Mouse (Mus musculus) cerebellum, adult 18-20 months (tissue): ENCODE measurements around the gene Fancg.

Experiments used
- DNase-seq, 2 experiments: peaks; one replicate each; pipeline ENCODE4 v3.0.0; 2021

Fancg gene

DNA sequence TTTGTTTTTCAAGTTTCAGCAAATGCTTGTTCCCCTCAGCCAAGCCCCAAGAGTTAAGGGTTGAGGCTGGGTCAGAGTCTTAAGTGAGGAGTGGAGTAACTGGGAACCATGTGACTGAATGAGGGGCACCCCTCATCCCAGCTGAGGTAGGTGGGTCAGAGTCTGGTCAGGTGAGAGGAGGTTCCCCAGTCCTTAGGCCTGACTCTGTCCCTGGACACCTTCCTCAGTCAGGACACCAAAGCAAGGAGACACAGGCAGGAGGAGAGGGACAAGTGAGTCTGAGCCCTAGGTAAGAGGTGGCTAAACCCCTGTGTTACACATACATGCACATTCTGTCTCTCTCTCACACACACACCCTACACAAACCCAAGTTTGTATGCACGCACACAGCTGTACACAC lies 22.2 kb upstream of the Fancg start:
- no peak for DNase-seq

DNA sequence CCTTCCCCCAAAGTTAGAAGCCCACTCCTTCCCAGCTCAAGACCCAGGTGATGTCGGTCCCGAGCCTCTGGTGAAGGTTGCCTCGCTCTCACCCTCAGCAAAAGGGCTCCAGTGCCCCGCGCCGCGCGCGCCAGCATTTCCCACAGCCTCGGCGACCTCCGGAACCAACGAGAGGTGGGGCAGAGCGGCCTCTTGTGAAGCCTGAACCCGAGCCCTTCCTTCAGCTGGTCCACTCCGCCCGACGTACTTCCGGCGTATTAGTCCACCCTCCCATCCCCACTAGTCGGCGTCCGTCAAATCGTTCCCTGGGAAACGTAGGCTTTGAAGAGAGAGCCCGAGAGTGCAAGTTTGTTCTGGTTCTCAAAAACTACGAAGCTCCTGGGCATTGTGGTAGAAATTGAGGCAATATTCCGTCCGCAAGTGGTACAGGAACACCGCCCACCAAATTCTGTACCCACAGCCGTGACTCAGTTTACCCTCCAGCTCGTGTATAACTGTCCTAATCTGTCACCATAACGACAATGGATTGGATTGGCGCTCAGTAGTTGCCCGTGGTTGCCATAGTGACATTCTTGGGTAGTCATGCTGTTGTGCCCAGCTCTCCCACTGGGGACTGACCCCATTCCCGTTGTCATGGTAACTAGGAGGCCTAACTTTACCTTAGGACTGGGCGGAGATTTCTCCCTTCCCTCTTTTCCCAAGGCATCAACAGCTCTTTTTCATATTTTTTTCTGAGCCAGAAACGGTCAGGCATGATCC lies 21.1 kb upstream of the Fancg start, which contains the start of gene Stoml2:
Gene Stoml2 (minus strand): TSS at position 474 of the 759 bp plus-strand sequence.
- peak; percentile 94 to 96 for DNase-seq

- no peak for DNase-seq
Measured at GRCm38 (mm10) chr4:43030780-43031230, 20.5 kb upstream of the Fancg start.

DNA sequence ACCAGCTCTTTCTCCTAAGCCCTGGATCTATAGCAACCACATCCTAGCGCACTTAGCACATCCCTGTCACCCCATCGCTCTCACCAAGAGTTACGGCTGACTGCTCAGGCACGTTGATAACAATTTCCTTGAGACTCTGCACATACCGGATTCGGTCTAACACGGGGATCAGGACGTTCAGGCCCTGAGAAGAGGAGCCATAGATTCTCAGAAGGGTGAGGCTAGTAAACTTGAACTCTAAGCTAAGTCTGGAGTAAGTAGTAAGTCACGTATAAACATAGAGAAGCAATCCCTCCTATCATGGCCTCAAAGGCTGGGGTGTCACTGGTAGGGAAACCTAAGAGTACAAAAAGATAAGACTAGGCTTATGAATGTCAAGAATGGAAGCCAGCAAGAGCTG lies 20.0 kb upstream of the Fancg start:
- DNase-seq: no peak

DNA sequence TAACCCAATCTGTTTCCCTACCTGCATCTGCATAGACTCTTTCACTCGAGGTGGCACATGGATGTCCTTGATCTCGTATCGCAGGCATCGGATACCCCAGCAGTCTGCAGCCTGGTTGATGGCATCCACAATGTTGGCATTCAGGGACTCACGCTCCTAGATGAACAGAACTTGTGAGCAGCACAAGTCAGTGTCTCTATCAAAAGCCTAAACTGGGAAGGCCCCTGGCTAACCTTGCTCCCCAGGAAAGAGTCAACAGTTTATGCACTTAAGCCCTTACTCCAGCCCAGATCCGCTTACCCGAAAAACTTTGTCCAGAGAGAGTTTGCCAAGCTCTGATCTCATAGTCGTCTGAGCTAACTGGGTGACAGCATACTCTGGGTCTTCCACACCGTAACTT lies 19.4 kb upstream of the Fancg start:
- DNase-seq: no peak

- no peak for DNase-seq
Measured at GRCm38 (mm10) chr4:43029121-43029520, 18.8 kb upstream of the Fancg start.

DNA sequence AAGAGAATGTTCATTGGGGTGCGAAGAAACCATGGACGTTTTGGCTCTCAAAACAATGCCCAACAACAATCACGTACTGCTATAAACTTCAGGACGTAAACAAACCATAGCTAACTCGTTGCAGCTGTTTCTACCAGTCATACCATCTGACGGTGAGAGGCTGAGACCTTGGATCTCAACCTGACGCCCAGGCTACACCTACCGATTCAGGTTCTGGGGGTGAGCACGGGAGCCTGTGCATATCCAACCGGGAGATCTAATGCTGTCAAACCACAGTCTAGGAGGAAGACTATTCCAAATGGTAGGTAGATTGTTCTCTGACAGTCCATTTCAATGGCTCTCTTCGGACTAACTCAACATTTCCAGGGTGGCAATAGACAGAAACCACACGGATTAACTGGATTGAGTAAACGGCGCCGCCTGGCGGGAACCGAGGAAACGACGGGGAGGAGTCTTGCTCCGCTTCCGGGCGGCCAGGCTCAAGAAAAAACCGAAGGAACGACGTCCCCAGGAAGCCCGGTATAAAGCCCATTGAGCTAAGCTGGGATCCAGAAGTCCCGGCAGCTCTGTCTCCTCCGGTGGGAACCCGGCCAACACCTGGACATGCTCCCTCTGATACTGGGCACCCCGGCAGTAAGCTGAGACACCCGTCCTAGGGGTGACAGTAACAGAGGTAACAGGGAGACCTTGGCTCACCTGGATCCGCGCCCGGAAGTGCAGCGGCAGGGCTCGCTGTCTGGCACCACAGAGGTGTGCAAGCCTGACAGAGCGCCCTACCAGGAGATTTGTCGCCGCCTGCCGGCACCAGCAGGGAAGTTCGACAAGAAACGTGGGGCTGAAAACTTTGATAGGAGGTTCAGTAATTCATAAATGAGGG lies 15.0 kb upstream of the Fancg start, which contains the start of gene Pigo:
Gene Pigo (minus strand): TSS at position 736 of the 877 bp plus-strand sequence.
- DNase-seq: peak; percentile 95 to 98

DNA sequence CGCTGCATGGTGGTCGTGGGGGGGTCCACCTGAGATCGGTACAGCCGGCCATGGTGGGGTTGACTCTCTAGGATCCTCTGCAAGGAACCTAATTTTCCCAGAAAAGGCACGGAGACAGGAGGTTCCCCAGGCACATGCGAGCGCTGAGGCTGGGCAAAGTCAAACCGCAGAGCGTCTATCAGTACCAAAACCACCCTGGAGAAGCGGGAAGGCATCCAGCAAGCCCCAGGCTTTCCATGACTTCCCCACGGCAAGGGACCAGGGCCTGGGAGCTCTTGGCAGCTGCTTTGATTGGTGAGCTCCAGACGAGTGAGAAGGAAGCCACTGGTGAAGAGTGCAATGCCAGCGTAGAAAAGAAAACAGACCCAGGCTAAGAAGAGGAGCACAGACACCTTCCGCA lies 14.4 kb upstream of the Fancg start:
- no peak for DNase-seq

GRCm38 (mm10) chr4:43021341-43021740 lies 11.0 kb upstream of the Fancg start:
- peak in 1 of 2 experiments; percentile 44 for DNase-seq

- no peak for DNase-seq
Measured at GRCm38 (mm10) chr4:43020876-43021275, 10.6 kb upstream of the Fancg start.

DNA sequence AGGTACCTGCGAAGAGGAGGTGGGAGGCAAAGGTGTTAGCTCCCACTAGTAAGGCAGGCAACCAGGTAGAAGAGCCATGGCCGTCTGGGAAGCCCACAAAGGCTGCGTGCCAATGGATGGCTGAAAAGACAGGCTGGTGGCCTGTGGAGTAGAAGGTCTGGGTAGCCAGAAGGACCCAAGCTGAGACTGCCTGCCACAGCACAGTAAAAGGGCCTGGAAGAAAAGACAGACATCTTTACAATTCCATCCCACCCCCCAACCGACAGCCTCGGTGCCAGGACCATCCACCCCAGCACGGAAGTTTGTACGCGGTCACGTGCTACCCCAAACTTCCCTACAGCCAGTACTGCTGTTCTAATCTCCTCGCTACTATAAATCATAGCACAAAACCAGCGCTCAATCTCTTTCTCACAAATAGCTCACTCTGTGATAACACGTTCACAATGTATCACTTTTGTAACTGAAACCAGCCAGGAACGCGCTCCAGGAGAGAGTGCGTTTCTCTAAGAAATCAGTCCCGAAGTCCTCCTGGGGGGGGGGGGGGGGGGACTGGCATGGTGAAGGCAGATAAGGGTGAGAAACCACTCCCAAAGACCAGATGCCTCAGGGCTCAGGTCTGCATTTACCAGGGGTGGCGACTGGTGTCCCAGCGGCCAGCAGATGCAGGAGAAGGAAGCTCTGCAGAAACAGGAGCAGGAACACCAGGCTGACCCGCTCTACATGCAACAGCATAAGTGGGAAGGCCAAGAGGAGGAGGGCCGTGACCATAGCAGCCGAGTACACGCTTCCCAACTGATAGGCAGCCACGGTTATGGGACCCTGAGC lies 9.5 kb upstream of the Fancg start:
- no peak for DNase-seq

DNA sequence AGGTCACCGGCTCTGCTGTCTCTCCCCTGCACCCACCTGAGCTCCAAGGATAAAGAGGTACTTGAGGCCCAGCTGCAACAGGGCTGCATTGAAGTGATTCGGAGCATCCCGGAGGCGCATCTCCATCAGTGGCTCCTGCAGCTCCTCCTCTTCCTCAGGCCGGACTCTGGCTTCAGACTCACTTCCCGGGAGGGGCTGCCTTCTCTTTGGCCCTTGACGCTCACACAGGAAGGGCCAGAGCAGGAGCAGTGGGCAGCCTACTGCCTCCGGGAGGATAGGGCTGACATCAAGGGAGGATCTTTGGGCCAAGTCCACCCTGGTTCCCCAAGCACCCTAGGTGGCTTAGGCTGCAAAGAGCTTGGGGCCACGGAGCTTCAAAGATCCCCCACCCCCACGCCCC lies 8.9 kb upstream of the Fancg start:
- DNase-seq: no peak

GRCm38 (mm10) chr4:43018156-43018555 lies 7.8 kb upstream of the Fancg start:
- no peak for DNase-seq

DNA sequence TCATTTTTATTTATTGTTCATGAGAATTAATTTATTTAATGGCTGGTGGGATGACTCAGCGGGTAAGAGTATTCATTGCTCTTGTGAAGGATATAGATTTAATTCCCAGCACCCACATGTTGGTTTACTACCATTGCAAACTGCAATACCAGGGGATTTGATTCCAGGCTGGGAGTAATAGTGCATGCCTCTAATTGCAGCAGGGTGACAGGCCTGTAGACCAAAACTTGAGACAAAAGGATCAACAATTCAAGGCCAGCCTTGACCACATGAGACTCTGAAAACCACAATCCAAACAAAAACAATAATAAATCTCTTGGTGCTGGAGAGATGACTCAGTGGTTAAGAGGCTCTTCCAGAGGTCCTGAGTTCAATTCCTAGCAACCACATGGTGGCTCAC lies 1.8 kb upstream of the Fancg start:
- no peak for DNase-seq

DNA sequence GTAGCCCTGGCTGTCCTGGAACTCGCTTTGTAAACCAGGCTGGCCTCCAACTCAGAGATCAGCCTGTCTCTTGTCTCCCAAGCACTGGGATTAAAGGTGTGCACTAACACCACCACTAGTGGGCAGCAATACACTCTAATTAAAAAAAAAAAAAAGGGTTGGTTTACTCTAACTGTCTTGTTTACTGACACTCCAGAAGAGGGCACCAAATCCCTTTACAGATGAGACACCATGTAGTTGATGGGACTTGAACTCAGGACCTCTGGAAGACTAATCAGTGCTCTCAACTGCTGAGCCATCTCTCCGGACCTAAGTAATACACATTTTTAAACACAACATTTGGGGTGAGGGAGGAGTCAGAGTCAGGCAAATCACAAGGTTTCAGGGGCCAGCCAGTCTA lies 4.5 kb downstream of the Fancg start:
- DNase-seq: peak in 1 of 2 experiments; percentile 37

- no peak for DNase-seq
Measured at GRCm38 (mm10) chr4:43004951-43005350, 5.4 kb downstream of the Fancg start.

DNA sequence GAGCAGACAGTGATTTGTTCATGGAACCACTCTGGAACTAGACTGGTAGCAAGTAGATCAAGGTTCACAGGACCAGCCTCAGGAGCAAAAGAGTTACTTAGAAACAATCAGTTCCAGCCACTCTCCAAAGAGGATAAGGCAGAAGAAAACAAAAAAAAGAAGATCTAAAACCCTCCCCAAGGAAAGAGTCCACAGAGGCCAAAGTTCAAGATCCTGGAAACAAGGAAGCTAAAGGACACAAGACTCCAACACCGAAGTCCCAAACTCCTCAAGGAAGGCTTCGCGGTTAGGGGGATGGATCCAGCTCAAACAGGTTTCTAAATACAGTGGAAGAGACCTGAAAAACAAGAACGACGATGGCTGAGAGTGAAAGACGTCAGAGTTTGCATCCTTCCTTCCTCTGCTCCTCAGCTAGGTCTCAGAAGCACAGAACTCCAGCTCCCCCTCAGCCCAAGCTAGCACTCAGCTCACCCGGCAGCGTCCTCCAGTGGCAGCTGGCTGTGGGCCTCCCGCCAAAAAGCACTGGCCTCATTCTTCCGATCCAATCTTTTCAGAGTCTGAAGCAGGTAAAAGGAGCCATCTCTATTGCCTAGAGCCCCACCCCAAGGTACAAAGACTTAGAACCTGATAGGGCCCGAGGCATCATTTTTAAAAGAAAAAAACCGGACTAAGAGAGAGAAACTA lies 7.4 kb downstream of the Fancg start:
- DNase-seq: no peak

GRCm38 (mm10) chr4:43001272-43001671 lies 9.0 kb downstream of the Fancg start:
- no peak for DNase-seq

GRCm38 (mm10) chr4:43000141-43000986 lies 9.9 kb downstream of the Fancg start, which contains the start of gene Vcp:
Gene Vcp, minus strand, starts transcription at chr4:43000507.
- peak; percentile 98 to 99 for DNase-seq

DNA sequence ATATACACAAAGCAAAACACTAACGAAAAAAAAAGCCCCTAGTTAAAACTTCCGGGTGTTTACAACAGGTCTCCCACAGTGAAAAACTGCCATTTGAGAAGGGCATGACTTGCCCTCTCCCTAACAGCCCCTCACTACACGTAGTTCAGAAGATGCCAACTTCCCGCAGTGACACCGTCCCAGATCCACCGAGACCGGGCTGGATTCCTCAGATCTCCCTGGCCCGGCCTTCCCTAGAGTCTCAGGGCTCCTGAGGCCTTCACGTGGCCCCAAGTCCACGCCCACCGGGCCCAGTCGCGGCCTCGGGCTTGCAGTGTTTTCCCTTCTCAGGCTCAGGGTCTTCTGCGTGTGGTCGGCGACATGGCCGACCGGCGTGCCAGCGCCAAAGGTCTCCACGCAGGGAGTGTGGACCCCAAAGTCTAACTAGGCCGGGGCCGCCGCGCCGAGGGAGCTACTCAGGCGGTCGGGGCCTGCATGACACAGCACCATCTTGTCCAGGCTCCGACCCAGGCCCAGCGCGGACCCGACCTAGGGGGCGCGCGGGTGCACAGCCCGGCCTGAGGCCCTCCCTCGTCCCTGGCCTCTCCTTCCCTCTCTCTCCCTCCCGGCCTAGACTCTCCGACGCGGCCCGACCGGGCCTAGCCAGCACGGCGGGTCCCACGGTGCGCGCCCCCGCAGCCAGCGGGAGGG lies 10.7 kb downstream of the Fancg start:
- DNase-seq: peak; percentile 68 to 78

DNA sequence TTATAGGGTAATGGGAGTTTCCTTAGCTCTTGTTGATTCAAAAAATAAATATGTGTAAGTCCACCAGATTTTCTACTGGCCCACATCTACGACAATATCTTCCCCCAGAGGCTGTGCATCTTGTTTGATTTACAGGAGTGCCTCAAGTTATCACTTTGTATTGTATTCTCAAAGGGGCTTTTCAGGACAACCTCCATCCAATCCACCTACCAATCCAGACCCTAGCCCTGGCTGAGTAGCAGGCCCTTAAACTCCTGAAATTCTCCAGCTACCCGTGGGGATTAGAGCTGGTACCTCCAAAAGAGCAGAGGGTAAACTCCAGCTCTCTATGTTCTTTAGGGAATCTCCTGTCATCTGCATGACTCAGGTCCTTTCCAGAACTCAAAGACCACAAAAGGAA lies 12.3 kb downstream of the Fancg start:
- DNase-seq: no peak
